Mouse (Mus musculus) lung, postnatal 0 days (tissue): ENCODE measurements around the gene Hvcn1. TPM values are rescaled to one million over a fixed set of nuclear protein-coding genes. Genes with fewer than 3 reads are reported as not detected.

Experiments
- ATAC-seq: fragments of 200-750 bp; cut with Nextera tagmentation; 2 replicates; pipeline ENCODE4 v1.8.0; 2017; ENCODE audit warnings: moderate library complexity
- DNase-seq: peaks from one replicate; pipeline ENCODE4 v3.0.0-alpha.2; 2016; ENCODE audit warnings: low spot score
- H3K27ac ChIP-seq: fragments of 300-500 bp; sonication (generic); 2 replicates; pipeline ENCODE4 v1.5.1; 2014; ENCODE audit warnings: antibody characterized with exemption, mild to moderate bottlenecking, low read length, mixed read lengths
- H3K27me3 ChIP-seq: fragments of 300-500 bp; sonication (generic); replicated peaks from 2 replicates; pipeline ENCODE4 v1.6.1; 2014; ENCODE audit warnings: low read length, mixed read lengths; ENCODE audit not compliant: insufficient read depth
- H3K36me3 ChIP-seq: fragments of 300-500 bp; sonication (generic); 2 replicates; pipeline ENCODE4 v1.6.1; 2014; ENCODE audit warnings: low read length, mixed read lengths; ENCODE audit not compliant: insufficient read depth
- H3K4me1 ChIP-seq: fragments of 300-500 bp; sonication (generic); 2 replicates; pipeline ENCODE4 v1.6.1; 2014; ENCODE audit warnings: antibody characterized with exemption, low read depth, low read length, mixed read lengths; ENCODE audit not compliant: insufficient read depth
- H3K4me2 ChIP-seq: fragments of 300-500 bp; sonication (generic); replicated peaks from 2 replicates; pipeline ENCODE4 v1.6.1; 2014; ENCODE audit warnings: low read depth, mild to moderate bottlenecking, low read length, moderate library complexity, mixed read lengths
- H3K4me3 ChIP-seq: fragments of 300-500 bp; sonication (generic); 2 replicates; pipeline ENCODE4 v1.5.1; 2014; ENCODE audit warnings: low read depth, low read length
- H3K9ac ChIP-seq: fragments of 300-500 bp; sonication (generic); replicated peaks from 2 replicates; pipeline ENCODE4 v1.6.1; 2014; ENCODE audit warnings: low read depth, mild to moderate bottlenecking
- H3K9me3 ChIP-seq: fragments of 300-500 bp; sonication (generic); 2 replicates; pipeline ENCODE4 v1.6.1; 2016; ENCODE audit warnings: low read length, mixed read lengths
- CTCF ChIP-seq: IDR thresholded peaks from 2 replicates; pipeline ENCODE4 v1.5.1; 2016; ENCODE audit warnings: antibody characterized with exemption, mild to moderate bottlenecking
- EP300 ChIP-seq: IDR thresholded peaks from 2 replicates; pipeline ENCODE4 v1.6.1; 2016; ENCODE audit warnings: antibody characterized with exemption, mild to moderate bottlenecking, control low read depth
- WGBS: fragments of 180-500 bp; shearing (Covaris S2); extraction: QIAGEN DNeasy Blood & Tissue Kit; methylation state at CpG from one replicate; pipeline ENCODE4 v1.1.7; 2014; 5-methylcytosine and 5-hydroxymethylcytosine counted together
- polyA plus RNA-seq: library from polyadenylated mRNA; unstranded; fragments of >200 nt; fragmentation: Nextera tagmentation; extraction: Ambion mirVana; gene quantifications from 2 replicates; pipeline ENCODE4 v1.2.1, GENCODE M21; 2015

Hvcn1 gene
- polyA plus RNA-seq, 1 experiment from 2014 or later, result 3.7 TPM

- Histone ChIP-seq H3K4me2 (no peak overlapping the region), H3K9me3 (no peaks in the 10 kb centered on the region), H3K4me3 (no peak overlapping the region), H3K27me3 (no peaks in the 10 kb centered on the region), H3K36me3 (peaks cover 17% of the 10 kb centered on the region), H3K9ac (no peak overlapping the region), H3K4me1 (no peaks in the 10 kb centered on the region), H3K27ac (no peak overlapping the region)
- DNase-seq (no peak), ATAC-seq (no peak)
- TF ChIP-seq CTCF (no peak), EP300 (no peak)
- WGBS, result 57% methylated on average over 6 of the region's 6 CpGs
These were observed 51.6 kb downstream of the Hvcn1 start for GRCm38 (mm10) chr5:122258027-122258741.

- Histone ChIP-seq H3K4me2 (no peak overlapping the region), H3K9me3 (no peaks in the 10 kb centered on the region), H3K27ac (no peak overlapping the region), H3K9ac (no peak overlapping the region), H3K4me1 (peaks cover 6% of the 10 kb centered on the region; the same call in 1 of the 2 replicates), H3K36me3 (peaks cover 10% of the 10 kb centered on the region; the same call in 1 of the 2 replicates), H3K27me3 (no peaks in the 10 kb centered on the region), H3K4me3 (no peak overlapping the region)
- peak; percentile 26 for TF ChIP-seq CTCF
- no peak for TF ChIP-seq EP300
- WGBS, result 67% methylated on average over 7 of the region's 7 CpGs
- DNase-seq (no peak), ATAC-seq (no peak)
These were observed 55.5 kb downstream of the Hvcn1 start for GRCm38 (mm10) chr5:122262104-122262503.

GRCm38 (mm10) chr5:122263933-122264905 is 57.6 kb downstream of the Hvcn1 start, which contains the start of gene Tctn1:
Gene Tctn1, minus strand, starts transcription at chr5:122264460.
- peak within 1 kb of the TSS; percentile 92 for H3K4me2 ChIP-seq
- peak within 1 kb of the TSS; percentile 72 for H3K9ac ChIP-seq
- 1% methylated on average over 47 of the region's 49 CpGs for WGBS
- no peaks in the 10 kb centered on the region for H3K9me3 ChIP-seq
- peaks cover 6% of the 10 kb centered on the region; the same call in 1 of the 2 replicates for H3K4me1 ChIP-seq
- TF ChIP-seq EP300, result no peak
- TF ChIP-seq CTCF, result 0 out of 2 replicates have a peak, but pooled peaks have one; percentile 2
- H3K36me3 ChIP-seq, result no peaks in the 10 kb centered on the region
- DNase-seq (peak; percentile 99), ATAC-seq (peak; percentile 99)
- H3K4me3 ChIP-seq, result peak within 1 kb of the TSS; percentile 76
- H3K27me3 ChIP-seq, result no peaks in the 10 kb centered on the region
- peak within 1 kb of the TSS; percentile 26; the same call in 1 of the 2 replicates for H3K27ac ChIP-seq

GRCm38 (mm10) chr5:122265187-122265586 is 58.6 kb downstream of the Hvcn1 start:
- Histone ChIP-seq H3K36me3 (no peaks in the 10 kb centered on the region), H3K4me3 (no peak overlapping the region), H3K4me1 (peaks cover 6% of the 10 kb centered on the region; the same call in 1 of the 2 replicates), H3K4me2 (no peak overlapping the region), H3K9ac (no peak overlapping the region), H3K9me3 (no peaks in the 10 kb centered on the region), H3K27me3 (no peaks in the 10 kb centered on the region), H3K27ac (no peak overlapping the region)
- ATAC-seq, result no peak
- DNase-seq, result peak; percentile 52
- 63% methylated on average over 3 of the region's 3 CpGs for WGBS
- TF ChIP-seq EP300 (no peak), CTCF (peak; percentile 59)

- WGBS, result 68% methylated on average over 2 of the region's 2 CpGs
- no peak overlapping the region for H3K27ac ChIP-seq
- ATAC-seq (no peak), DNase-seq (no peak)
- H3K9ac ChIP-seq, result no peak overlapping the region
- H3K9me3 ChIP-seq, result no peaks in the 10 kb centered on the region
- no peaks in the 10 kb centered on the region for H3K36me3 ChIP-seq
- no peak overlapping the region for H3K4me3 ChIP-seq
- peaks cover 6% of the 10 kb centered on the region; the same call in 1 of the 2 replicates for H3K4me1 ChIP-seq
- TF ChIP-seq CTCF (peak; percentile 36), EP300 (no peak)
- H3K4me2 ChIP-seq, result no peak overlapping the region
- no peaks in the 10 kb centered on the region for H3K27me3 ChIP-seq
These were observed 59.3 kb downstream of the Hvcn1 start for GRCm38 (mm10) chr5:122265942-122266341.

GRCm38 (mm10) chr5:122267136-122267535 is 60.5 kb downstream of the Hvcn1 start:
- TF ChIP-seq EP300, result no peak
- no peak for TF ChIP-seq CTCF
- peaks cover 6% of the 10 kb centered on the region; the same call in 1 of the 2 replicates for H3K4me1 ChIP-seq
- no peak overlapping the region for H3K27ac ChIP-seq
- ATAC-seq (no peak), DNase-seq (no peak)
- H3K36me3 ChIP-seq, result no peaks in the 10 kb centered on the region
- no peaks in the 10 kb centered on the region for H3K27me3 ChIP-seq
- WGBS, result 61% methylated on average over 7 of the region's 7 CpGs
- no peak overlapping the region for H3K4me2 ChIP-seq
- no peak overlapping the region for H3K9ac ChIP-seq
- no peaks in the 10 kb centered on the region for H3K9me3 ChIP-seq
- H3K4me3 ChIP-seq, result no peak overlapping the region
